Mouse (Mus musculus) granulocyte monocyte progenitor cell, adult 5-6 weeks (primary cell): ENCODE measurements around the gene Fshr. TPM values are rescaled to one million over a fixed set of nuclear protein-coding genes. Genes with fewer than 3 reads are reported as not detected.
"Not testable (repeated sequence)": the region's sequence is repeated elsewhere in the genome, so short reads cannot be mapped to it uniquely, and the experiment has no call there.

Source experiments
- ATAC-seq: replicated peaks from 2 replicates; pipeline ENCODE4 v1.8.0; 2016; ENCODE audit warnings: mild to moderate bottlenecking, moderate TSS enrichment, inconsistent platforms; ENCODE audit not compliant: poor library complexity, severe bottlenecking
- total RNA-seq, 2 experiments: library from RNA; stranded (forward) in 1 of 2; stranded (reverse) in 1 of 2; fragments of 200-712, 200-1000 nt in 1 of 2; fragments of >200 nt in 1 of 2; fragmentation: Nextera tagmentation in 1 of 2; gene quantifications; 2 replicates each; pipeline ENCODE4 v1.2.3; 2014 to 2017

Fshr gene
- total RNA-seq (2014; fragmentation: Nextera tagmentation) (not detected in 2 replicates), total RNA-seq (2017) (not detected in 2 replicates)

DNA sequence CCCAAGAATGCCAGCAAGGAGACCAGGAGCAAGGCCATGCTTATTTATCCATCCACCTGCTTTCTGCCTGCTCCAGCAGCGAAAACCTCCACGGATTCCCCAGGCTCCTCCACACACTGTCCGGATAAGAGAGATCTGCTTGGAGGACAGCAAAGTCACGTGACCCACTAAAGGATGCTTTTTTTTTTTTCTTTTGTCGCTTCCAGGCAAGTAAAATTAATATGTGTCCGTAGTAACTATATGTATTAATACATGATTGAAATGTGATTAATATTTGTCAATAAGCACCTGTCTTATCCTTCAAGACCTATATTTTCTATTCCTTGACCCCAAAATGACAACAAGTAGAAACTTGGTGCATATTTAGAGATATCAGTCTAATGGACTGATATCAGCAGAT lies at the start of gene Fshr:
TSS of gene Fshr (minus strand) at position 101 of the 400 bp plus-strand sequence.
- no peak for ATAC-seq

DNA sequence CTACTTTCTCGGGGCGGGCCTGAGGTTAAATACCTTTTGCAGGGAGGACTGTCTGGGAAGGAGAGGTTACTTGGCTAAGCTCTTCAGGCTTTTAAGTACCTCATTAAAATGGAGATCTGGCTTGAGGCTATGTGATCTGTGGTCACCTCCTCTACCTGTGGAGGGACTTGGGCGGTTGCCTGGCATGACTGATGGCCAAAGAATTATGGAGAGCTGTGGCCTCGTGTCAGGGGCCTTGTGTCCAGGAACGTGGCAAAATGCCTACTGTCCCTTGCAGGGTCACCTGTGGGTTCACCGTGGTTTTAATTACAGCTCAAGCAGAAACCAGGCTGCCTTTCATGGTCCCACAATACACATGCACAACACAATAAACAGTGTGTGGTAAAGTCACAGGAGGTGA lies 1.7 kb upstream of the Fshr start:
- no peak for ATAC-seq

DNA sequence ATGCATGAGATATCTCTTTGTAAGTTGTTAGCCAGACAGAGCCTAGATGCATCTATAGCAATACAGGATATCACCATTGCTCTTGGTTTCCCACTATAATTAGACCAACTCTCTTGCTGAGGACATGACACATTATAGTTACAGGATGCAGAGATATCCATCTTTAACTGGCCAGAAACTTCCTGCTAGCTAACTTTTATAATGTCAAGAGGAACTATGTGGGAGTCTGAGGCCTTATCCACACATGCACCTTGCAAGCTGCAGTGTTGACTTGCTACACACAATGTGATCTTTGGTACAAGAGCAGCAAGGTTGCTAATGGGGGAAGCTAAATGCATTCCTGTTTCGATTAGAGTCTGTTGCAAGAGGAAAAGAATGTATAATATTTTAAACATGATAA lies 26.9 kb downstream of the Fshr start:
- ATAC-seq = peak; percentile 93

DNA sequence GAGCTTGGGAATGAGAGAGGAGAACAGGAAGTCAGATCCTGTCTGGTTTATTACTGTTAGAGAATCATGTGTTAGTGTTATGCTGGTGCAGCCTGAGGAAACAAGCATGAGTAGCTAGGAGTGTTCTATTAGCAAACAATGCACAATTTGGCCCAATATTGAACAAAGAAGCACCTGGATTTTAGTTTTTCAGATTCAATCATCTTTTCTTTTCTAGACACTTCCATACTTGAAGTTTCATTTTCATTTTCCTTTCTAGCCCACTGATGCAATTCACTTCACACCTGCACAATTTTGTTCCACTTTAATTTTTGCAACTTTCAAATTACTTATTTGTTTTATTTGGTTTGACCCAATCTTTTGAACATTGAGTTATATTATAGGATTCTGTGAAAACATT lies 35.7 kb downstream of the Fshr start:
- ATAC-seq = no peak

DNA sequence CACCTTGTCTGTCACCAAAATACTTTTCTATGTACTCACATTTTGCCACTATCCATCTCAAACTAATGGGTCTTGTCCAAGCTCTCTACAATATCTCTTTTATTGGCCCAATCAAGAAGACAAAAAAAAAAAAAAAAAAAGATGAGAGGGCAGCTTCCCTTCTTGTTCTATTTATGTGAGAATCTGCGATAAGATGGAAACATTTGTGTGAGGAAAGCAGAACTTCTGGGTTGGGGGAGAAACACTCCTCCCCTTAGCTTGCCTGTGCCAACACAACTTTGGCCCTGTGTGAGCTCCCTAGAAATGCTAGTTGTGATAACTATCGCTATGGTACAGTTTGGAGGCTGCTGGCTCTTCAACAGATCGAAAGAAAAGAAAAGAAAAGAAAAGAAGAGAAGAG lies 38.0 kb downstream of the Fshr start:
- no peak for ATAC-seq

DNA sequence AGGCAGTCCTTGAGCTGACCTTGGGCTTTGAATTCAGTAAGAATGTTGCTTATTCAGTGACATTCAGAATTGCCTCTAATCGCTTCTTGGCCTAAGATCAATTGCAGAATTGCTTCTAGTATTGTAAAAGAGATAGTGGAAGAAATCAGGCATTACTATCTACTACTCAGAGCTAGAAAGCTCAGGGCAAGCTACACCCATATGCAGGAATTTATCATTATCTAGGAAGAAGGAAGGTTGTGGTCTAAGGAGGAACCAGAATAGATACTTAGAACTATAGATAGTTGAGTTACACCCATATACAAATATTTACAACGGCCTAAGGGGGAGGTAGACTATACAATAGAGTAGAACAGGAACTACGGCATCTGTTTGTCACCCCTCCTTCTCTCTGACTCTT lies 41.1 kb downstream of the Fshr start:
- ATAC-seq = not testable (repeated sequence)

DNA sequence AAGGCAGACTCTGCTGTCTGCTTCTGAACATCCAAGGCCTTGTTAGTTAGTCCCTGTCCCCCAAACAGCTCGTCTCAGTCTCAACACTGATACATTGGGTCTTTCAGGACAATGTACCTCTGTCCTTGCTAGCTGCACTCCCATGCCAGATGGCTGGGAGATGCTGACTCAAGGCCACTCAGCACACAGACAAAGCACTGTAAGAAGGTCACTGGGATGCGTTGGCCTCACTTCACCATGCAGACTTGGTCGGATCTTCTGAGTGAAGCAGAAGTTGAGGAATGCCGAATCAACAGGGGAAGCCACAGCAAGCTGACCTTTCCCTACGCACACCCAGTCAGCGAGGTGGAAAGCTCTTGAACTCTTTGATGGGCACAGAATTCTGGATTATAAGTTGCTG lies 55.7 kb downstream of the Fshr start:
- ATAC-seq = no peak

DNA sequence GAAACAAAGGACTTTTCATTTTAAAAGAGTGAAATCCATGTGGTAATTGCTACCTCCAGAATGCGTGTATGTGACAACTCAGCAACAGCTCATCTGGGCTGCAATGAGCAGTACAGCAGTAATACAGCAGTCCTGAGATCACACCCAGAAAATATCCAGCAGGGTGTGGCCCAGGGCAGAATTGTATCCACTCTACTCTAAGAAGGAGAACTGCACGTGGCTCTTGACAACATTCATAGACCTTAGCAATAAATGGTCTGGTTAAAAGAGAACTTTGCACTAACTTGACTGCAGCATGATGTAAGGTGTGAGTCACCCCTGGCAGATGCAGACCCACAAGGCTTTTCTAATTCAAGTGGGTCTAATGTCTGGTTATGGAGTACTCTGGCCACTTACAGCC lies 80.5 kb downstream of the Fshr start:
- ATAC-seq = no peak

DNA sequence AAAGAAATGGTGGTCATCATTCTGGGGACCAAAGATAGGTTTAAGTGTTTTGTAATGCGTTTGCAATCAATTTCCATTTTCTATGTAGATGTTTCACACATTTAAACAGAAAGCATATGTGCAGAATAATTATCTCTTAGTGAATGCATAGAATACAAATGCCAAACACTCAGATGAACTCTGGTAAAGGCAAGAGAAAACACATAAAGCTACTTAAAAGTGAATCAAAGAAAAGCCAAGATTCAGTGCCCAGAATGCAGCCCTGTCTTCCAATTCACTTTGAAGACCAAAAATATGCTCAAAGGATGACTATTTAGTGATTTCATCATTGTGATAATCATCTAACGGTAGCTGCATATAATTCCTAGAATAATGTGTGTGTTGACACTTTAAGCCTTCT lies 81.2 kb downstream of the Fshr start:
- no peak for ATAC-seq

DNA sequence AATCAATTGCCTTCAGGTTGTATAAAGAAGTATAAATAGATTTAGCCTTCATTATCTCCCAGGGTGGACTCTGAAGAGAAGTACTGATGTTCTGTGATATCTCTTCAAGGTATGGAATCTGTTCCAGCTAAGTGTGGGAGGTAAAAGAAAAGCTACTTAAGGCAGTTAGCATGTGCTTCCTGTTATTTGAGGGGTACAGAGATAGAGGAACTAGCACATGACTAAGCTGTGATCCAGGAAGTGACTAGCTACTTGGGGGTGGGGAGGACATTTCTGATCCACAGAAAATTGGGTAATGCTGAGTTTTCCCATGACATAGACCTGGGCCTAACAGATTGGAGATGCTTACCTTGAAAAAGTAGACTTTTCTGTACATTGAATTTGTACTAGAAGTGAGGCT lies 86.5 kb downstream of the Fshr start:
- ATAC-seq = peak; percentile 100

DNA sequence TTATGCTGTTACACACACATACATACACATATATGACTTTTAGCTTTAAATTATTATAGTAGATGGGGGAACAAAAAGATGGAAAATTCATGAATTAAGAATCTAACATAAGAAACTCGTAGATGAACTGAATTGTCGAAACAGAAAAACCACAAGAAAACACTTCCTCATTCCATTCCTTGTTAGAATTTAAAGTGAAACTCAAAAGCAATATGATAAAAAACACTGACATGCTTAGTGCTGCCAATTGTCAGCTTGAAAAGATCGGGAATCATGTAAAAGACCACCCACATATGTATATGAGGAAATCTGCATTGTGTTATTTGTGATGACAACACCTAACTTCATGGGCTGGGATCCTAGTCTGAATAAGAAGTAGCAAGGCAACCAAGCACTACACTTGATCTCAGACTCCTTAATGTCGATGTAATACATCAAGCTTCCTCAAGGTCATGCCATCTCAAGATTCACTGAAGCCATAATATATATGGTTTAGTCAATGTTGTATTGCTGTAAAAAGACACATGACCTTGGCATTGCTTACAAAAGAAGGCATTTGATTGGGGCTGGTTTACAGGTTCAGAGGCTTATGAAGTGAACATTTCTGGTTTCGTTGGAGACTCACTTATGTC lies 99.6 kb downstream of the Fshr start:
- ATAC-seq = peak; percentile 91

DNA sequence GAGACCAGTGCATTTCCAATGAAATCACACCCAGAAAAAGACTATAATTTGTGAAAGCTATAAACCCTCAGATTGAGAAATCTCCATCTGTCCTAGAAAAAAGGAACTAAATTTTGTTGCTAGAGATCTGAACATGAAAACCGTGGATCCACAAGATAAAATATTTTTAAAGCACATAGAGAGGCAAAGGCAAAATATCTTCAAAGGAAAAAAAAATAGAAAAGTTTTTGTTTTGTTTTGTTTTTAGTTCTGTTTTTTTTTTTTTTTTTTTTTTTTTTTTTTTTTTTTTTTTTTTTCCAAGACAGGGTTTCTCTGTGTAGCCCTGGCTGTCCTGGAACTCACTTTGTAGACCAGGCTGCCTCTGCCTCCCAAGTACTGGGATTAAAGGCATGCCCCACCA lies 100.7 kb downstream of the Fshr start:
- 0 out of 2 replicates have a peak, but pooled peaks have one; percentile 27 for ATAC-seq

DNA sequence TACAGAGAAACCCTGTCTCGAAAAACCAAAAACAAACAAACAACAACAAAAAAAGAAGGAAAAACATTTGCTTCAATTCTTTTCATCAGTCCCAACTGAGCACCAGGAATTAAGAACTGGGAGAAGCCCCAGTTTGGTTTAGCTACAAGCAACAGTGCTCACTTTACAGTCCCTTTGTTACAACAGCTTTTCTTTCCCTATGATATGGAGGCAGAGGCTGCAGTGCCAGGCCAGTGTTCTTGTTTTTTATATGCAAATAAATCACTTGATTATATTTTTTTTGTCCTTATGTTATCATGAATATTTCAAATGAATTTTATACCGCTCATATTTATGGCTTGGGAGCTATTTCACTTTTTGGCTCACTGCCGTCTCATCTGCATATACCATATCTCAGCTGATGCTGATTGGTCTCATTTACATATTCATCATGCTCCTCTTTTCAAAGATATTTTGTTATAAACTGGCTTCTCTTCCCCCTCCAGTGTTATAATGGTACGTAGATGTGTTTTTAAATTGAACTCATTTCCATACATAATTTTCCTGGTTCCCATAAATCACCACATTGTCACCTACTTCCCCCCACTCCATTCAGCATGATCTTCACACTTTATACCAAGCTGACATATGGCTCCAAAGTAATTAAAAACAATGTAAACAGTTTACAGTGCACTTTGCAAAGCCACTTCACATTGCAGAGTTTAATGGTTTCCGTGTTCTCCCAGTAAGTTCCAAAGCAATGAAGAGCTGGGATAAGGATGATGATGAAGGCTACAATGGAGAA lies 110.6 kb downstream of the Fshr start:
- no peak for ATAC-seq

DNA sequence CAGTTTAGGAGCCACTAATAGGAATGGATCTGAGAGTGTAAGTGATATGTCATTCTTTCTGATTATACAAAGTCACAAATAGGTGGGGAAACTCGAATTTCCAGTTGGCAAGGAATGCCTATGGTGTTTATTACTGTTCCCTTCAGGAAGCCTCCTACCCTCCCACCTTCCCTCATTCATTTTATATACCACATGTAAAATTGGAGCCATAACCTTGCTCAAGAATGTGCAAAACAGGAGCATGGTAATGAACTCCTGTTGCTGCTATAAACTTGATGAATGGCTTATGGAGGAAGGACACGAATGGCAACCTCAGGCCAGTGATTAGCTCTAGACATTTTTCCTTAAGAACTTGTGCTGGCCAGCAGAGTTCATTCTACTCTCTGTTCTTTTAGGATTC lies 117.6 kb downstream of the Fshr start:
- no peak for ATAC-seq

DNA sequence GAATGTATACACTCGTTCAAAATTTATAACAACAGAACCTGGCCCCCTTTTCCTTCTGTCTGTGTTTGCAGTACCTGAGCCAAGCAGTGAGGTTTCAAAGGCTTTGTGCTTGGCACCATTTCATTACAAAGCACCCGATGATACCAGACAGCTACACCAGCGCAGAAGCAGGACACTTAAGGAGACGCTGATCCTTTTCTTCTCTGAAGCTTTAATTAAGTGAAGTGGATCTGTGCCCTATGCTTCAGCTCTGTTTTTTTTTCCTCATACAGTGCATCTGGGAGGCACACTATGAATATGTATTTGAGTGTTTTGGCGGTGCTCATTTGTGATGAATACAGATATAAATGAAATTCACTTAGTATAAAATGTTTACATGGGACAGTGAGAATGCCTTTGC lies 120.8 kb downstream of the Fshr start:
- ATAC-seq = no peak

DNA sequence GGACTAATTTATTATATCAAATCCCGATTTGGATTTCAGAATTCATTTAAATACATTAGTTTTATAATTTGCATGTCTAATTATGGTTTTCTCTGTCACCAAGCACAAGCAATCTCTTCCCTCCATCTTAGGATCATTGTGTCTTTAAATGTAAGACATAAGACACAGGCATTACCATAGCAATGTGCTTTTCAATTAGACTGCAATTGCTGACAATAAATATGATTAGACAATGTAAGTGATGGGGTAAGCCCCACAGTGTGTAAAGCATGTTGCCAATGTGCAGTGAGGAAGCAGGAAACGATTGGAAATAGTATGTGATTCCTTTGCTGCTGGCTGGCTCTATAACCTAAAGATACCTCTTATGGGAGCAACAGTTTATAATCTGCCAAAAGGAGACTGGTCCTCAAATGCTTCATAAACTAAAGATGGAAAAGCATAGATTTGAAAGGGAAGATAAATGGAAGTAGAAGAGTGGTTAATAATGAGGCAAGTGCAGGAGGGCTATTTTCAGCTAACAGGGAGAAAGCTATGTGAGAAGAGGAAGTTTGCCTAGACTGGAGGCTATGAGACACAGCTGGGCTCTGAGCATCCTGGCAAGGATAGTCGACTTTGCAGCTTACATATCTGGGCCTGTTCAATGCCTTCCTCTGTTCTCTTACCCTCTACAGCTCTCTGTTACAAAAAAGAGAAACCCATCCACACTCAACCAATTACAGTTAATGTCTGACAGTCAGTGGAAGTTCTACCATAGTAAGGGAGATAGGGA lies 136.0 kb downstream of the Fshr start:
- peak; percentile 55 for ATAC-seq

DNA sequence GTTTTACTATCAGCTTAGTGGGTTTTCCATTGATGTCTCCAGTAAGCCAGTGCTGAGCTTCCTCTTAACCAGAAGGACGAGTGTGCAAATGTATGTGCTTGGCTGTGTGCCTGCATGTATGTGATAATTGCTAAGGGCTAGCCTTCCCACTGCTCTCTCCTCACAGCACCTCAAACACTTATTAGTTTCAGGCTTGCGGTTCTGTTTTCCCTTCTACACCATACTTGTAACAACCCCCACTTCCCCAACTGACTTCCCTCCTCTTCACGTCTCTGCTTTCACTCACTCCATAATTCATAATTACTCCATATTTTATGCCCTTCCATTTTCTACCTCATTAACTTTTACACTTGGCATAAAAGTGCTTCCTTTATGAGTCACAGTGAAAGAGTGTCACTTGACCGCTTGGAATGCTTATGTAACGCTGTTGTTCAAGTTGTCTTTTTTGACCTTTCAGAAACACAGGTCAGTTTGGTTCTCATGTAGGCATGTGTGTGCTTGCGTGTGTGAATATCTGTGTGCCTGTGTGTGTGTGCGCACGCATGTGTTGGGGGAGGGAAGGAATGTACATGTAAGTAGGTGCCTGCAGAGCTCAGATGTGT lies 138.0 kb downstream of the Fshr start:
- peak; percentile 88 for ATAC-seq

DNA sequence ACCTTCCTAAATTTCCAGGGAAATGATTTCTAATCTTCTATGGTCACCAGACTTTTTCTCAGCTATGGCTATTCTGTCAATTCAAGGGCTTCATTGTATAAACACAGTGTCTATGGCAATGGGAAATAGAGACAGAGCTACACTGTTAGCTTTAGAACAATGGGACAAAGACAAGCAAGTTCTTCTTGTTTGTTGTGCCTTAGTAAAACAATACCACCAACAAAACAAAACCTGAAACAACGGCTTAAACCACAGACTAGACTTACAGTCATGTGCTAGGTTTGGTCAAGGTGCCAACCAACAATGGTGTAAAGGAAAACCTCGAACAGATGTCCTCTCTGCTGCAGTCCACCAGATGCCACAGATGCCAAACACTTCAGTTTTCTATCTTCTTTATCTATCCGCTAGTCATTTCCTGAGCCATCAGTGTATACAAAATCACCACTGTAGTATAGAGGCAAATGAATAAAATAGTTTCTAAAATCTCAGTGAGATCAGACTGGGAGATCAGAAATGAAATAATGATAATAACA lies 149.4 kb downstream of the Fshr start:
- ATAC-seq = 0 out of 2 replicates have a peak, but pooled peaks have one; percentile 9

DNA sequence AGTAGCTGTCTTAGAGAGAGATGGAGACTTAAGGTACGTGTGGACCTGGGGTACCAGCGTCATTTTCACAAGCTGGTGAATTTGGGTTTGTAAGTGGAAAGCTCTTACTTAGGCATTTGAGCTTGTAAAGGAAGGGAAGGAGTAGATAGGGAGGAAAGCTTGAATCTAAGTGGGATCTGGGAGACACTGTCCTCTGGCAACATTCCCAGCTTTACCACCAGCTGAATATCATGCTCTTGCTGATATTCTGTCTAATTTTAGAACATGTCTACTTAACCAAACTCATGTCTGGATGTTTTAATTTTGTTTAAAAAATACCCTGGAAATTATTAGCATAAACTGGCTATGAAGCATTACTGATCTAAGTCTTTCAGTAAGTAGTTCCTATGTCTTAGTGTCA lies 151.4 kb downstream of the Fshr start:
- ATAC-seq = no peak

DNA sequence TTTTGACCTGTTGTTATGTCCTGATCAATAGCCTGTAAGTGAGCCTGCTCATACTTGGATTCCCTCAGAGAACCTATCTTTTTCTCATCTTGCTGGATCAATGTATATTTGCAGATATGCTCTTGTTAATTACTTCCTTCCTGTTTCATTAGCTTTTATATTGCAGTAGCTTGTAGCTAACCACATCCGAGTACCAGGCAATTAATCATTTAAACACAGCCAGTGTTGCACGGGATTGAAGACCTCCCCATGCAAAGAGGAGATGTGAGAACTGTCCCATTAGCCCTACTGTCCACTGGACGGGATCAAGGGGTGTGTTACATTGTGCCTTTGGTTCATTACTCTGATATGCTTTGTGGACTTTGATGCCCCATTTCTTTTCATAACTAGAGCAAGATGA lies 154.5 kb downstream of the Fshr start:
- ATAC-seq = peak; percentile 83

DNA sequence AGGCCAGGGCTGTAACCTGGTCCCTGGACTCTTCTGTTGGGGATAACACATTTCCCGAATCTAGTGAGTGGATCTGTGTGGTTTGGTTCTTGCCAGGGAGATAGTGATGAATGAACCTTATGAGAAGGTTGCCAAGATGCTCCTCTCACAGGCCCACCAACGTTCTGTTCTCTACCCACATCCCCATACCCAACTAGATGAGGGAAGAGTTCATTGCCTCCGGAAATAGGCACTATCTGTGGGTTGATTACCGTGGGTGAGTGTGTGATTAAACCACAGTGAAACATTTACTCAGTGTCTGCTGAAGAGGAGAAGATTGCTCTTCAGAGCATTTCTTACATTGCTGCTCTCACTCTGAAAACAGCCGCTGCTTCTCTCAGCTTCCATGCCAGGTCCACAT lies 163.8 kb downstream of the Fshr start:
- ATAC-seq = no peak
